In the genomic region with DNA sequence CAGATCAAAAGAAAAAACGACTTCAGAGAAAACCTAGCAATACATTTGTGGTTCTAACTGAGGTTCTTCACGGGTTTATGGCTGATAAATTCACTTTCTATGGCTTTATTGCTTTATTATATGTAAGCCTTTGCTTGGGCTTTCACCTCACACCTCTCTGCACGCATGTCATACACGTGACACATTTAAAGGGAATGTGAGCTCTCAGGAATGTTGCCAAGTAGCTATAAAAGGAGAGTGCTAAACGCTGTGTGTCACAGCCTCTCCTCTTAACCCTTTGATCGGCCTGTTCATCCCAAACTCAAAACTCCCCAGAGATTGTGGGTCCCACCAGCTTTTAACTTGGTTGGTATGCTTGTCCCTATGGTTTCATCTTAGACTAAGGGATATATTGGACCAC, we compare ENCODE assay signal across 8 mouse cellular contexts. TPM values are rescaled to one million over a fixed set of nuclear protein-coding genes. Genes with fewer than 3 reads are reported as not detected.
DNase-seq lines count a peak whose midpoint lies in the region; ATAC-seq and TF ChIP-seq lines count a peak whose summit lies in the region.

No protein-coding gene starts in this region.

- no peak for ATAC-seq in heart, embryonic 16.5 days (replicated peaks; ENCODE audit: extremely low read depth, insufficient read depth, low FRiP score)
- ATAC-seq in liver, postnatal 0 days: no peak
- no peak for ATAC-seq in stomach, postnatal 0 days (ENCODE audit: low FRiP score, low TSS enrichment)

- no peaks in the 10 kb centered on the region for H3K27me3 ChIP-seq in cerebellum, adult 2 months (ENCODE audit: control insufficient read depth, insufficient read depth, low read length)
- H3K27me3 ChIP-seq in heart, embryonic 16.5 days (ENCODE audit: control insufficient read depth, insufficient read depth, low read length): no peaks in the 10 kb centered on the region
- H3K27me3 ChIP-seq in liver, postnatal 0 days (ENCODE audit: insufficient read depth, low read length): no peaks in the 10 kb centered on the region
- no peaks in the 10 kb centered on the region for H3K27me3 ChIP-seq in stomach, postnatal 0 days (ENCODE audit: control insufficient read depth, insufficient read depth, low read length)
- H3K27me3 ChIP-seq in thymus, adult 2 months (ENCODE audit: control insufficient read depth, insufficient read depth, low read length): no peaks in the 10 kb centered on the region

- peak overlapping the region; percentile 91 for H3K4me2 ChIP-seq in heart, embryonic 16.5 days (ENCODE audit: low read depth, low read length)
- H3K4me2 ChIP-seq in liver, postnatal 0 days (ENCODE audit: low read depth, low read length): peak overlapping the region; percentile 94; the same call in 1 of the 2 replicates
- H3K4me2 ChIP-seq in stomach, postnatal 0 days (replicated peaks; ENCODE audit: low read depth): peak overlapping the region; percentile 82; the same call in 1 of the 2 replicates

- H3K4me3 ChIP-seq in cerebellum, adult 2 months (replicated peaks; ENCODE audit: insufficient read depth, low read depth, low read length): peak overlapping the region; percentile 12
- H3K4me3 ChIP-seq in heart, embryonic 16.5 days (ENCODE audit: low read length): no peak overlapping the region
- H3K4me3 ChIP-seq in liver, postnatal 0 days (ENCODE audit: low read depth, low read length): no peak overlapping the region
- no peak overlapping the region for H3K4me3 ChIP-seq in stomach, postnatal 0 days (ENCODE audit: low read depth, low read length)
- H3K4me3 ChIP-seq in thymus, adult 2 months (ENCODE audit: control insufficient read depth, insufficient read depth, low read length): no peak overlapping the region

- H3K9ac ChIP-seq in heart, embryonic 16.5 days (ENCODE audit: low read length): no peak overlapping the region
- H3K9ac ChIP-seq in liver, postnatal 0 days (replicated peaks): no peak overlapping the region; the same call in 1 of the 2 replicates
- H3K9ac ChIP-seq in stomach, postnatal 0 days (ENCODE audit: low read length): no peak overlapping the region

- H3K9me3 ChIP-seq in heart, embryonic 16.5 days (replicated peaks; ENCODE audit: control insufficient read depth, low read length): no peaks in the 10 kb centered on the region
- H3K9me3 ChIP-seq in liver, postnatal 0 days (ENCODE audit: low read length): no peaks in the 10 kb centered on the region
- no peaks in the 10 kb centered on the region for H3K9me3 ChIP-seq in stomach, postnatal 0 days (ENCODE audit: control insufficient read depth, low read length)

- no peak for TF ChIP-seq EP300 in liver, postnatal 0 days (IDR thresholded peaks at IDR 0.05; ENCODE audit: low read depth)
- TF ChIP-seq EP300 in stomach, postnatal 0 days (optimal IDR thresholded peaks at IDR 0.05): no peak

- no peak for TF ChIP-seq CTCF in cerebellum, adult 2 months (IDR thresholded peaks at IDR 0.05; ENCODE audit: borderline replicate concordance, insufficient read depth, low read depth, low read length)
- TF ChIP-seq CTCF in liver, postnatal 0 days (IDR thresholded peaks at IDR 0.05; ENCODE audit: low read depth): no peak
- no peak for TF ChIP-seq CTCF in stomach, postnatal 0 days (IDR thresholded peaks at IDR 0.05; ENCODE audit: low read depth)
- no peak for TF ChIP-seq CTCF in thymus, adult 2 months (IDR thresholded peaks at IDR 0.05; ENCODE audit: borderline replicate concordance, control insufficient read depth, extremely low read depth, insufficient read depth, low read length, poor library complexity)

- DNase-seq in kidney, adult 18-20 months: peak; percentile 43
- DNase-seq in kidney, postnatal 10 days: no peak
- peak in 1 of 2 experiments; percentile 77 for DNase-seq in cerebellum, adult 2 months
- no peak for DNase-seq in liver, postnatal 0 days
- no peak for DNase-seq in stomach, postnatal 0 days (ENCODE audit: low spot score)
- no peak for DNase-seq in layer of hippocampus, postnatal 10 days (ENCODE audit: low spot score in 2 of 2)
- DNase-seq in thymus, adult 2 months: no peak

- 0 out of 2 replicates have a peak, but pooled peaks cover 2% of the 10 kb centered on the region for H3K36me3 ChIP-seq in heart, embryonic 16.5 days (ENCODE audit: control insufficient read depth, insufficient read depth)
- 0 out of 2 replicates have a peak, but pooled peaks cover 3% of the 10 kb centered on the region for H3K36me3 ChIP-seq in liver, postnatal 0 days (replicated peaks; ENCODE audit: insufficient read depth, low read length)
- H3K36me3 ChIP-seq in stomach, postnatal 0 days (ENCODE audit: control insufficient read depth, insufficient read depth, low read length): no peaks in the 10 kb centered on the region
- H3K36me3 ChIP-seq in thymus, adult 2 months (ENCODE audit: control insufficient read depth, insufficient read depth, low read length): peaks cover 8% of the 10 kb centered on the region

- peak overlapping the region; percentile 67; the same call in 1 of the 2 replicates for H3K27ac ChIP-seq in cerebellum, adult 2 months (ENCODE audit: insufficient read depth, low read length)
- H3K27ac ChIP-seq in heart, embryonic 16.5 days (ENCODE audit: low read length): peak overlapping the region; percentile 100
- H3K27ac ChIP-seq in liver, postnatal 0 days (ENCODE audit: low read depth): no peak overlapping the region
- peak overlapping the region; percentile 99 for H3K27ac ChIP-seq in stomach, postnatal 0 days (replicated peaks)
- no peak overlapping the region for H3K27ac ChIP-seq in thymus, adult 2 months (ENCODE audit: control insufficient read depth, insufficient read depth, low read length)

- TF ChIP-seq POLR2A in cerebellum, adult 2 months (IDR thresholded peaks at IDR 0.05; ENCODE audit: borderline replicate concordance, insufficient read depth, low read length): no peak
- TF ChIP-seq POLR2A in thymus, adult 2 months (IDR thresholded peaks at IDR 0.05; ENCODE audit: control insufficient read depth, extremely low read depth, insufficient read depth, low read length, poor library complexity): no peak

- 4% methylated on average over 6 of the region's 6 CpGs for WGBS in cerebellum, adult 2 months
- 27% methylated on average over 6 of the region's 6 CpGs for WGBS in heart, embryonic 16.5 days
- 60% methylated on average over 6 of the region's 6 CpGs for WGBS in liver, postnatal 0 days (ENCODE audit: insufficient replicate concordance)
- WGBS in stomach, postnatal 0 days: 34% methylated on average over 6 of the region's 6 CpGs
- 37% methylated on average over 6 of the region's 6 CpGs for WGBS in thymus, adult 2 months

- peaks cover 21% of the 10 kb centered on the region; the same call in 1 of the 2 replicates for H3K4me1 ChIP-seq in cerebellum, adult 2 months (ENCODE audit: control insufficient read depth, insufficient read depth, low read length)
- H3K4me1 ChIP-seq in heart, embryonic 16.5 days (ENCODE audit: control insufficient read depth, insufficient read depth, low read length): peaks cover 29% of the 10 kb centered on the region
- H3K4me1 ChIP-seq in liver, postnatal 0 days (ENCODE audit: insufficient read depth): peaks cover 20% of the 10 kb centered on the region
- H3K4me1 ChIP-seq in stomach, postnatal 0 days (replicated peaks; ENCODE audit: control insufficient read depth, insufficient read depth): 0 out of 2 replicates have a peak, but pooled peaks cover 5% of the 10 kb centered on the region
- peaks cover 23% of the 10 kb centered on the region for H3K4me1 ChIP-seq in thymus, adult 2 months (replicated peaks; ENCODE audit: control insufficient read depth, insufficient read depth, low read length)

RNA-seq across cellular contexts. Expression of a gene that starts 1.8 kb away (rescaled TPM):
- polyA plus RNA-seq in cerebellum, adult 2 months (2012; rRNA removed): 122 and 127 TPM in 2 replicates
- polyA plus RNA-seq in heart, embryonic 16.5 days (2015; fragmentation: Nextera tagmentation; extraction: Ambion mirVana): 25.1 and 25.9 TPM in 2 replicates
- polyA plus RNA-seq in liver, postnatal 0 days (2015; fragmentation: Nextera tagmentation; extraction: Ambion mirVana): 4.4 and 4.7 TPM in 2 replicates
- 10.1 and 10.8 TPM in 2 replicates for polyA plus RNA-seq in stomach, postnatal 0 days (2015; fragmentation: Nextera tagmentation; extraction: Ambion mirVana)
- total RNA-seq in layer of hippocampus, postnatal 10 days (2021): 10 to 100 TPM; 55.2 to 58.1 TPM
- 43.8 and 56.5 TPM in 2 replicates for polyA plus RNA-seq in thymus, adult 2 months (2012; rRNA removed)

RNA-seq across cellular contexts. Expression of a gene that starts 41.6 kb away (rescaled TPM):
- 28.1 and 29.3 TPM in 2 replicates for polyA plus RNA-seq in cerebellum, adult 2 months (2012; rRNA removed)
- polyA plus RNA-seq in heart, embryonic 16.5 days (2015; fragmentation: Nextera tagmentation; extraction: Ambion mirVana): 0.07 TPM in 2 replicates
- polyA plus RNA-seq in liver, postnatal 0 days (2015; fragmentation: Nextera tagmentation; extraction: Ambion mirVana): not detected in 2 replicates
- polyA plus RNA-seq in stomach, postnatal 0 days (2015; fragmentation: Nextera tagmentation; extraction: Ambion mirVana): 0.53 and 0.58 TPM in 2 replicates
- 10 to 100 TPM; 14.0 to 16.8 TPM for total RNA-seq in layer of hippocampus, postnatal 10 days (2021)
- 0.86 and 1.6 TPM in 2 replicates for polyA plus RNA-seq in thymus, adult 2 months (2012; rRNA removed)

Comparison
In these comparisons a context has a peak if more than half of its experiments do, and no peak if none do; other contexts are left out.
1. H3K27ac ChIP-seq: peak in cerebellum, adult 2 months (single experiment), heart, embryonic 16.5 days (single experiment) and stomach, postnatal 0 days (single experiment); none in liver, postnatal 0 days (single experiment) and thymus, adult 2 months (single experiment).
2. RNA of a gene that starts 41.6 kb away (polyA plus RNA-seq): 28.1 to 29.3 TPM in cerebellum, adult 2 months; 0.86 to 1.6 TPM in thymus, adult 2 months, 0.53 to 0.58 TPM in stomach, postnatal 0 days, 0.07 TPM in heart, embryonic 16.5 days and not detected in liver, postnatal 0 days; every median in the first group is over 10 times any median in the second.
3. Peak in every context shown above with its lines, with median percentiles within 50 percentile points of each other: H3K4me2 ChIP-seq.